Mouse (Mus musculus) lung, embryonic 16.5 days (tissue): ENCODE measurements at regions not wholly inside any gene's neighbourhood (a gene's known extent, or its start where the extent isn't known, plus 50 kb on each side); places are given as distances from the start of the nearest gene placed in this dataset.
"Not testable (repeated sequence)": the region's sequence is repeated elsewhere in the genome, so short reads cannot be mapped to it uniquely, and the experiment has no call there.

ENCODE experiments used
- ATAC-seq: fragments of 200-750 bp; cut with Nextera tagmentation; 2 replicates; pipeline ENCODE4 v1.8.0; 2017; ENCODE audit warnings: low read depth, mild to moderate bottlenecking, moderate library complexity
- H3K27ac ChIP-seq: fragments of 300-500 bp; sonication (generic); 2 replicates; pipeline ENCODE4 v1.5.1; 2014; ENCODE audit warnings: mild to moderate bottlenecking, control low read depth, low read length
- H3K27me3 ChIP-seq: fragments of 300-500 bp; sonication (generic); 2 replicates; pipeline ENCODE4 v1.6.1; 2014; ENCODE audit warnings: low read depth, low read length, mixed read lengths; ENCODE audit not compliant: control insufficient read depth, insufficient read depth
- H3K36me3 ChIP-seq: fragments of 300-500 bp; sonication (generic); 2 replicates; pipeline ENCODE4 v1.6.1; 2014; ENCODE audit warnings: low read length; ENCODE audit not compliant: control insufficient read depth, insufficient read depth
- H3K4me1 ChIP-seq: fragments of 300-500 bp; sonication (generic); replicated peaks from 2 replicates; pipeline ENCODE4 v1.6.1; 2014; ENCODE audit warnings: low read length, mixed read lengths; ENCODE audit not compliant: control insufficient read depth, insufficient read depth
- H3K4me2 ChIP-seq: fragments of 300-500 bp; sonication (generic); 2 replicates; pipeline ENCODE4 v1.6.1; 2014; ENCODE audit warnings: low read depth, low read length, control low read depth
- H3K4me3 ChIP-seq: fragments of 300-500 bp; sonication (generic); 2 replicates; pipeline ENCODE4 v1.5.1; 2014; ENCODE audit warnings: mild to moderate bottlenecking, low read length, control low read depth
- H3K9ac ChIP-seq: fragments of 300-500 bp; sonication (generic); 2 replicates; pipeline ENCODE4 v1.6.1; 2014; ENCODE audit warnings: low read length, control low read depth
- H3K9me3 ChIP-seq: fragments of 300-500 bp; sonication (generic); 2 replicates; pipeline ENCODE4 v1.6.1; 2016; ENCODE audit warnings: low read length; ENCODE audit not compliant: control insufficient read depth
- WGBS: fragments of 180-500 bp; shearing (Covaris S2); extraction: QIAGEN DNeasy Blood & Tissue Kit; methylation state at CpG from one replicate; pipeline ENCODE4 v1.1.7; 2014; 5-methylcytosine and 5-hydroxymethylcytosine counted together

- not testable (repeated sequence) for H3K4me1 ChIP-seq, H3K27ac ChIP-seq, H3K9ac ChIP-seq, ATAC-seq, H3K4me2 ChIP-seq, H3K36me3 ChIP-seq, H3K4me3 ChIP-seq, H3K27me3 ChIP-seq
- H3K9me3 ChIP-seq, result peaks cover 37% of the 10 kb centered on the region
- 62% methylated on average over 6 of the region's 6 CpGs for WGBS
These were observed 95.8 kb upstream of the Vmn1r2 start for GRCm38 (mm10) chr4:3071326-3071725.

- WGBS, result 93% methylated on average over 1 of the region's 1 CpGs
- Histone ChIP-seq H3K27me3 (no peaks in the 10 kb centered on the region), H3K36me3 (no peaks in the 10 kb centered on the region), H3K4me3 (no peak overlapping the region), H3K4me2 (no peak overlapping the region), H3K9me3 (peaks cover 45% of the 10 kb centered on the region), H3K27ac (no peak overlapping the region), H3K9ac (no peak overlapping the region), H3K4me1 (no peaks in the 10 kb centered on the region)
- no peak for ATAC-seq
These were observed 87.2 kb upstream of the Vmn1r2 start for GRCm38 (mm10) chr4:3079901-3080300.

GRCm38 (mm10) chr4:3080385-3081125 lies 86.6 kb upstream of the Vmn1r2 start:
- Histone ChIP-seq H3K9ac (no peak overlapping the region), H3K4me1 (no peaks in the 10 kb centered on the region), H3K36me3 (no peaks in the 10 kb centered on the region), H3K27me3 (no peaks in the 10 kb centered on the region), H3K9me3 (peaks cover 51% of the 10 kb centered on the region), H3K4me3 (no peak overlapping the region), H3K27ac (no peak overlapping the region), H3K4me2 (no peak overlapping the region)
- 57% methylated on average over 7 of the region's 7 CpGs for WGBS
- no peak for ATAC-seq

GRCm38 (mm10) chr4:3081148-3081952 lies 85.8 kb upstream of the Vmn1r2 start:
- 57% methylated on average over 6 of the region's 6 CpGs for WGBS
- Histone ChIP-seq H3K4me3 (no peak overlapping the region), H3K4me1 (no peaks in the 10 kb centered on the region), H3K36me3 (no peaks in the 10 kb centered on the region), H3K27me3 (no peaks in the 10 kb centered on the region), H3K27ac (no peak overlapping the region), H3K9me3 (peaks cover 57% of the 10 kb centered on the region), H3K4me2 (no peak overlapping the region), H3K9ac (no peak overlapping the region)
- ATAC-seq, result peak; percentile 21

- WGBS, result 76% methylated on average over 3 of the region's 3 CpGs
- Histone ChIP-seq H3K36me3 (no peaks in the 10 kb centered on the region), H3K27me3 (no peaks in the 10 kb centered on the region), H3K9me3 (peaks cover 57% of the 10 kb centered on the region), H3K4me1 (no peaks in the 10 kb centered on the region), H3K27ac (no peak overlapping the region), H3K4me2 (no peak overlapping the region), H3K4me3 (no peak overlapping the region), H3K9ac (no peak overlapping the region)
- peak; percentile 16 for ATAC-seq
These were observed 84.9 kb upstream of the Vmn1r2 start for GRCm38 (mm10) chr4:3081953-3082950.

- Histone ChIP-seq H3K27ac (no peak overlapping the region), H3K4me3 (no peak overlapping the region), H3K9me3 (peaks cover 57% of the 10 kb centered on the region), H3K9ac (no peak overlapping the region), H3K4me1 (no peaks in the 10 kb centered on the region), H3K27me3 (no peaks in the 10 kb centered on the region), H3K36me3 (no peaks in the 10 kb centered on the region), H3K4me2 (no peak overlapping the region)
- peak; percentile 34 for ATAC-seq
- 54% methylated on average over 8 of the region's 8 CpGs for WGBS
These were observed 83.7 kb upstream of the Vmn1r2 start for GRCm38 (mm10) chr4:3083161-3084020.

- no peak overlapping the region for H3K27ac ChIP-seq
- no peak overlapping the region for H3K9ac ChIP-seq
- H3K27me3 ChIP-seq, result no peaks in the 10 kb centered on the region
- 70% methylated on average over 3 of the region's 3 CpGs for WGBS
- H3K4me3 ChIP-seq, result no peak overlapping the region
- H3K4me2 ChIP-seq, result no peak overlapping the region
- H3K9me3 ChIP-seq, result peaks cover 57% of the 10 kb centered on the region
- no peaks in the 10 kb centered on the region for H3K4me1 ChIP-seq
- no peaks in the 10 kb centered on the region for H3K36me3 ChIP-seq
- ATAC-seq, result peak; percentile 19; the same call in 1 of the 2 replicates
These were observed 83.0 kb upstream of the Vmn1r2 start for GRCm38 (mm10) chr4:3084021-3084545.
